Mouse (Mus musculus) kidney, adult 2 months (tissue): ENCODE measurements around the gene Zfp52.

Source experiments
- CTCF ChIP-seq: fragments of 200-500 bp; conservative IDR thresholded peaks from 2 replicates; pipeline ENCODE4 v1.5.1; 2011; ENCODE audit warnings: low read depth, mild to moderate bottlenecking, control low read depth, low read length, moderate library complexity, mixed read lengths; ENCODE audit not compliant: insufficient read depth, insufficient read length
- POLR2A ChIP-seq: fragments of 200-500 bp; IDR thresholded peaks from one replicate; pipeline ENCODE4 v1.6.1; 2011; ENCODE audit warnings: low read depth, low read length, control low read depth

GRCm38 (mm10) chr17:21515403-21516105 is 19.8 kb upstream of the Zfp52 start:
- no peak for TF ChIP-seq POLR2A
- TF ChIP-seq CTCF: peak; percentile 29; the same call in 1 of the 2 replicates
